Mouse (Mus musculus): ENCODE measurements around the gene Abi2. TPM values are rescaled to one million over a fixed set of nuclear protein-coding genes. Genes with fewer than 3 reads are reported as not detected.

Gene Abi2
- 39.9 TPM for polyA plus RNA-seq (2014; fragmentation: Illumina TruSeq; extraction: RNeasy Lipid Tissue Mini Kit (QIAGEN cat#74804); ENCODE audit: low read depth, low replicate concordance)

DNA sequence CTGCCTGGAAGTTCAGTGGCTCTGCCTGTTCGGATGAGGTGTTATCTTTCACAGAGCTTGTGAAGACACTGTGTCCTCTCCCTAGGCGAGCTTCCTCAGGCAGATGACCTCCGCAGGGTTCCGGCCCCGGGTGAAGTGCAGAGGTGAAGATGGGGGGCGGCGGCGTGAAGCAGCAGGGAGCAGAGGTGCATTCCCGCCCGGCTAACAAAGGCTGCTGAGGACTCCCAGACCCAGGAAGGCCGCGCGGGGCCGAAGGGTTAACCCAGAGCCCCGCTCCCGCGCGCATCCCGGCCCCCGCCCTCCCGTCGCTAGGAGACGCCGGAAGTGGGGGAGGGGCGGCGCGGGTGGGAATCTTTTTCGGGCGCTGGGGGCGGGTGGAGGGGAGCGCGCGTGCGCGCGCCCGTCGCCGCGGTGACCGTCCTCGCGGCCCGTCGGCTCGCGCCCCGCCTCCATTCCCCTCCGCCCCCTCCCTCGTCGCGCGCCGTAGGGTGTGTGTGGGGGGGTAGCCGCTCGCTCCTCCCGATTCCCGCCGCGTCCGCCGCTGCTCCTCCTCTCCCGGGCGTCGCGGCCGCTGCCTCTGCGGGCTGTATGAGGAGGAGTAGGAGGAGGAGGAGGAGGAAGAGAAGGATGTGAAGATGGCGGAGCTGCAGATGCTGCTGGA lies at the start of gene Abi2:
Gene Abi2, plus strand, starts transcription at position 452 of the 661 bp plus-strand sequence.

Other genes starting within 250 kb of the Abi2 start
- 87.2 TPM for gene Nbeal1, start 229.0 kb upstream of the Abi2 start, polyA plus RNA-seq (2014; fragmentation: Illumina TruSeq; extraction: RNeasy Lipid Tissue Mini Kit (QIAGEN cat#74804); ENCODE audit: low read depth, low replicate concordance)
- 60.9 TPM for gene Cyp20a1, start 66.3 kb upstream of the Abi2 start, polyA plus RNA-seq (2014; fragmentation: Illumina TruSeq; extraction: RNeasy Lipid Tissue Mini Kit (QIAGEN cat#74804); ENCODE audit: low read depth, low replicate concordance)
- gene Raph1, start 157.5 kb downstream of the Abi2 start, polyA plus RNA-seq (2014; fragmentation: Illumina TruSeq; extraction: RNeasy Lipid Tissue Mini Kit (QIAGEN cat#74804); ENCODE audit: low read depth, low replicate concordance): 73.0 TPM

Measured in adrenal gland, adult 10 weeks (tissue).